Mouse (Mus musculus) hindbrain, embryonic 15.5 days (tissue): Measurements from ENCODE around the gene Vstm4. TPM values are rescaled to one million over a fixed set of nuclear protein-coding genes. Genes with fewer than 3 reads are reported as not detected.

Experiments
- ATAC-seq: fragments of 200-750 bp; cut with Nextera tagmentation; 2 replicates; pipeline ENCODE4 v1.8.0; 2017; ENCODE audit warnings: low read depth, moderate number of reproducible peaks, moderate TSS enrichment; ENCODE audit not compliant: low FRiP score
- H3K27ac ChIP-seq: fragments of 300-500 bp; sonication (generic); replicated peaks from 2 replicates; pipeline ENCODE4 v1.5.1; 2015; ENCODE audit warnings: mild to moderate bottlenecking, inconsistent platforms
- H3K27me3 ChIP-seq: fragments of 300-500 bp; sonication (generic); 2 replicates; pipeline ENCODE4 v1.6.1; 2015; ENCODE audit warnings: control low read depth, inconsistent platforms
- H3K36me3 ChIP-seq: fragments of 300-500 bp; sonication (generic); 2 replicates; pipeline ENCODE4 v1.6.1; 2015; ENCODE audit warnings: control low read depth, inconsistent platforms
- H3K4me1 ChIP-seq: fragments of 300-500 bp; sonication (generic); replicated peaks from 2 replicates; pipeline ENCODE4 v1.6.1; 2015; ENCODE audit warnings: control low read depth, inconsistent platforms
- H3K4me2 ChIP-seq: fragments of 300-500 bp; sonication (generic); 2 replicates; pipeline ENCODE4 v1.6.1; 2015; ENCODE audit warnings: moderate library complexity, mild to moderate bottlenecking, inconsistent platforms
- H3K4me3 ChIP-seq: fragments of 300-500 bp; sonication (generic); 2 replicates; pipeline ENCODE4 v1.5.1; 2015; ENCODE audit warnings: mild to moderate bottlenecking, inconsistent platforms
- H3K9ac ChIP-seq: fragments of 300-500 bp; sonication (generic); 2 replicates; pipeline ENCODE4 v1.6.1; 2015; ENCODE audit warnings: inconsistent platforms
- H3K9me3 ChIP-seq: fragments of 300-500 bp; sonication (generic); 2 replicates; pipeline ENCODE4 v1.6.1; 2016; ENCODE audit warnings: control low read depth, inconsistent platforms
- WGBS: fragments of 180-500 bp; shearing (Covaris S2); methylation state at CpG from one replicate; pipeline ENCODE4 v1.1.7; 2015; 5-methylcytosine and 5-hydroxymethylcytosine counted together
- polyA plus RNA-seq: library from polyadenylated mRNA; unstranded; fragments of >200 nt; fragmentation: Nextera tagmentation; extraction: Ambion mirVana; gene quantifications from 2 replicates; pipeline ENCODE4 v1.2.1, GENCODE M21; 2015

The Vstm4 gene
- polyA plus RNA-seq, 1 experiment from 2014 or later: 13.0 TPM

DNA sequence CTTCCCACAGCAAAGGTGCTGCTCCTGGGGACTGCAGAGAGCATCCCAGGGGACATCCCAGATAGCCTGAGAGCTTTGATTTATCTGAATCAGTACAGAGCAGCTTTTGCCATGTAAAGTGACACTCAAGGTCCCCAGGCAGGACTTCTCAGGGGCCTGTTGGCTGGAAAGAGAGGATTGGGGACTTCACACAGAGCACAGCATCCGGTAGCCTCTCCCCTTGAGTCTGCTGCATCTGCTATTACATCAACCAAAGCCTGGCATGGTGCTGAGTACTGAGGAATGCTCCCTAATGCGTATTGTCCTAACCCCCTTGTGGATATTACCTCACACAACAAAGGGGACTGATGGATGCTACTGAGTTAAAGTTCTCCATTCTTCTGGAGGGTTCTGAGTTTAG, 5.1 kb downstream of the Vstm4 start:
- no peak for ATAC-seq
- H3K36me3 ChIP-seq: no peaks in the 10 kb centered on the region
- no peaks in the 10 kb centered on the region for H3K9me3 ChIP-seq
- peaks cover 15% of the 10 kb centered on the region for H3K27me3 ChIP-seq
- no peak overlapping the region for H3K4me2 ChIP-seq
- peaks cover 12% of the 10 kb centered on the region; the same call in 1 of the 2 replicates for H3K4me1 ChIP-seq
- no peak overlapping the region for H3K27ac ChIP-seq
- H3K9ac ChIP-seq: no peak overlapping the region
- H3K4me3 ChIP-seq: no peak overlapping the region
- 38% methylated on average over 2 of the region's 2 CpGs for WGBS

DNA sequence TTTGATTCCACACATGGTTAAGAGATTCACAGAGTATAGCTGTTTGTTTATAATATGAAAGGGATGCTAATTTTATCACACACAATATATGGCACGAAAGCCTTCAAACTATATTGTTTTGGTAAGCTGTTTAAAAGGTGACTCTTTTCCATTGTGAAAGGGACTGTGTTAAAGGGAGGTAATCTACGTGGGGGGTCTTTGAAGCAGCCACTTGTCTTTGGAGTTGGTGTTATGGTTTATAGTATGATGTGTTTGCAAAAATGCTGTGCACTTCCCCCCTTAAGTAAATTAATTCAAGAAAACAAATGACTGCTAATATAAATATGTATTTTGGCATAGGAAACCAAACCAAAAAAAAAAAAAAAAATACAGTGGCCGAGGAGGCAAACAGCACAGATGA, 8.8 kb downstream of the Vstm4 start:
- no peak overlapping the region for H3K4me2 ChIP-seq
- no peak overlapping the region for H3K4me3 ChIP-seq
- ATAC-seq: no peak
- H3K27me3 ChIP-seq: no peaks in the 10 kb centered on the region
- H3K4me1 ChIP-seq: peaks cover 4% of the 10 kb centered on the region; the same call in 1 of the 2 replicates
- H3K9ac ChIP-seq: no peak overlapping the region
- WGBS: 86% methylated on average over 3 of the region's 3 CpGs
- H3K36me3 ChIP-seq: no peaks in the 10 kb centered on the region
- no peak overlapping the region for H3K27ac ChIP-seq
- no peaks in the 10 kb centered on the region for H3K9me3 ChIP-seq

DNA sequence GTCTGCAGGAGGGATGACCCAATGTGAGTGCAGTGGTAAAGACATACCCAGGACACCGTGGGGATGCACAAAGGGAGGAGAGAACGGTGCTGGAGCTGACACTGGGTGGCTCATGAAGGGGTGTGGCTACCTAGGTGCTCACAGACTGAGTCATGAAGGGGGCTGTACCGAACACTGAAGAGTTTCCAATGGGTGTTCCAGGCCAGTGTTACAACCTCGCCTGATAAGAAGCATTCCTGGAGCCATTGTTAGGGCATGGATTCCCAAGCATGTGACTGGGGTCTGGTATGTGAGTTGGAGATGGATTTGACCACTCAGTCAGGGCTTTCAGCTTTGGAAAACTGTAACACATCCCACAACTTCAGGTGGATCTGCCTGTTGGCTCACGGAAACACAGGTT, 15.4 kb downstream of the Vstm4 start:
- ATAC-seq: no peak
- no peaks in the 10 kb centered on the region for H3K9me3 ChIP-seq
- H3K4me3 ChIP-seq: no peak overlapping the region
- H3K4me2 ChIP-seq: no peak overlapping the region
- H3K4me1 ChIP-seq: no peaks in the 10 kb centered on the region
- WGBS: 86% methylated on average over 5 of the region's 5 CpGs
- no peak overlapping the region for H3K27ac ChIP-seq
- H3K9ac ChIP-seq: no peak overlapping the region
- no peaks in the 10 kb centered on the region for H3K36me3 ChIP-seq
- H3K27me3 ChIP-seq: no peaks in the 10 kb centered on the region

DNA sequence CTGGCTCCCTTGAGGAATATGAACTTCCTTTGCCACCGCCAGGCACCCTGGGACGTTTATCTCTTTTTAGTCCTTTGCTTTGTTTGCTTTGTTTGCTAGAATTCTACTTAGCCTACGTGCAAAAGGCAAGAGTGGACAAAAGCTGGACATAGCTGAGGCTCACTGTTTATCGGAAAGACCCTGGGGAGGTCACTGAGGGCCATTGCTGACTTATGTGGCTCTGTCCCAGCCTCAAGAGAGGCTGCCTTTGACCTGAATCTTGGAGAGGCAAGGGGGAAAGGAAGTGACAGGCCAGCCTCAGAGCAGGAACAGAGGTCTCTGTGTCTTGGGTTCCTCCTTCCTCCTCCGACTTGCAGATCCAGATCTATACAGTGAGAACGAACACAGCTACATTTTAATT, 21.0 kb downstream of the Vstm4 start:
- WGBS: 63% methylated on average over 6 of the region's 6 CpGs
- Histone ChIP-seq H3K4me3 (no peak overlapping the region), H3K27ac (no peak overlapping the region; the same call in 1 of the 2 replicates), H3K9me3 (no peaks in the 10 kb centered on the region), H3K4me2 (no peak overlapping the region), H3K4me1 (no peaks in the 10 kb centered on the region), H3K36me3 (no peaks in the 10 kb centered on the region), H3K9ac (no peak overlapping the region), H3K27me3 (no peaks in the 10 kb centered on the region)
- no peak for ATAC-seq

DNA sequence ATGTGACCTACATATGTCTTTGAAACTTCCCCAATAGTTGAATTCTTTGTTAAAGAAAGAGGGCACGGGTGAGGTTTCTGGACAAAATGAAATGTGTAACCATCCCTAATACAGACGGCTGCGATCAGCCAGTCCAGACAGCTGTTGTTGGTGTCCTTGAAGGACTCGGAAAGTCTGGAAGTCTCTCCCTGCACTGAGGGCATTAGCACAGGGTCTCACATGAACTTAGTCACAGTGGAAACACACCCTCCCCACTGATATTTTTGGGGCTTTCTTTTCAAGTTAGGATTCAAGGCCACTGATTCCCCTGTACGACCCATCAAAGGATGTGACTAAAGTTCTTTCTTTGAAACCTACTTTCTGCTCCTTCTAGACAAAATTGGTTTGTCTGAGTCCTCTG, 23.8 kb downstream of the Vstm4 start:
- no peak for ATAC-seq
- Histone ChIP-seq H3K9me3 (no peaks in the 10 kb centered on the region), H3K4me2 (no peak overlapping the region), H3K4me1 (no peaks in the 10 kb centered on the region), H3K27ac (no peak overlapping the region), H3K9ac (no peak overlapping the region), H3K4me3 (no peak overlapping the region), H3K36me3 (no peaks in the 10 kb centered on the region), H3K27me3 (no peaks in the 10 kb centered on the region)
- WGBS: 86% methylated on average over 5 of the region's 5 CpGs

DNA sequence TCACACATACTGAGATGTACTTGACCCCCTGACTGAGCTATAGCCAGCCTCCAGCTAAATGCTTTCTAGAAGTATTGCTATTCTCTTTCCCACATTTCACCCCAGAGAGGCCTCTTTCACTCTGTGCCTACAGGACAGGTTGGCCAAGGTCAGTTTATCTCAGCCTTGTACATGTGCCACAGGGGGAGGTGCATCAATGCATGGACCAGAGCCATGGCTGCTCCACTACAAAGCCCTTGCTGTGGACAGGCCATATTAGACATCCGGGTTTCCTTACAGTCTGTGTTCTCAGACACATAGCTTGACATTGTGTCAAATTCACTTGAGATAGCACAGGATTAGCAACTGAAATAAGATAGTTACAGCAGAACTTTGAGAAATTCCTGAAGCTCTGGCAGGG, 25.1 kb downstream of the Vstm4 start:
- Histone ChIP-seq H3K27me3 (no peaks in the 10 kb centered on the region), H3K36me3 (no peaks in the 10 kb centered on the region), H3K4me1 (no peaks in the 10 kb centered on the region), H3K9ac (no peak overlapping the region), H3K4me2 (no peak overlapping the region), H3K4me3 (no peak overlapping the region), H3K27ac (no peak overlapping the region), H3K9me3 (no peaks in the 10 kb centered on the region)
- ATAC-seq: no peak
- WGBS: 83% methylated on average over 1 of the region's 1 CpGs

DNA sequence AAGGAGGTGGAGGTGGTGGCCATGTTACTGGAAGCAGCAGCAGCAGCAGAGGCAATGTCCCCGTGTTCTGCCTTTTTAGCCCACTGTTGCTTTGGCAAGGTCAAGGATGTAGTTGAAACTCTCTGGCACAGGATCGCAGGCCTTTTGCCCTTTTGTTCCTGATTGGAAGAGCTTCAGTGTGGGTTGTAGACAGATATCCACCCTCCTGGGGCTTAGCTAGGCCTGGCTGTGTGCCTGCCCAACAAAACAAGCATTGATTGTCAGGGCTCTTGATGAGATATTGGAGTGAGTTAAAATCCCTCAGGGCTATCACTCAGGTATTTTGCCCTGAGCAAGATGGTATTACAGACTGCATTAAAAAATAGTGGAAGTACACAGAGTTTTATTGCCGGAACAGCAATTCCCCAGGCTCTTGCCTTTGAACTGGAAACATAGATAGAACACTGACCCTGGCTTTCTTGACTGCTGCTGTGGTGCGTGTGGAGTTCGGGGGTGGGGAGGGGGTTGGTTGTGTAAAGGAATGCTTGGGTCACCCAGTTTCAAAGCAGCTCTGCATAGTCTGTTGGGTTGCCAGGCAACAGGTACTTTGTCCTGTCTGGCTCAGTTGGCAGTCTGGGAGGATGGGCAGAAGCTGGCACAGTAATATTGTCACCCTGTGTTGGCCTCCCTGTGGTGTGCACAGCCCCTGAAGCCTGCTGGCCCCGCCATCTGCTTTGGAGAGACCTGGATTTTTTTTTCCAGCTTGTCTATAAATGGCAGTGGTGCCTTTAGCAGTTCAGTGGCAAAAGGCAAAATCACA, 32.5 kb downstream of the Vstm4 start:
- Histone ChIP-seq H3K4me2 (no peak overlapping the region; the same call in 1 of the 2 replicates), H3K36me3 (no peaks in the 10 kb centered on the region), H3K4me3 (no peak overlapping the region), H3K4me1 (peaks cover 21% of the 10 kb centered on the region), H3K9me3 (no peaks in the 10 kb centered on the region), H3K27ac (peak overlapping the region; percentile 63), H3K9ac (no peak overlapping the region), H3K27me3 (no peaks in the 10 kb centered on the region)
- ATAC-seq: peak; percentile 96
- WGBS: 6% methylated on average over 6 of the region's 6 CpGs

DNA sequence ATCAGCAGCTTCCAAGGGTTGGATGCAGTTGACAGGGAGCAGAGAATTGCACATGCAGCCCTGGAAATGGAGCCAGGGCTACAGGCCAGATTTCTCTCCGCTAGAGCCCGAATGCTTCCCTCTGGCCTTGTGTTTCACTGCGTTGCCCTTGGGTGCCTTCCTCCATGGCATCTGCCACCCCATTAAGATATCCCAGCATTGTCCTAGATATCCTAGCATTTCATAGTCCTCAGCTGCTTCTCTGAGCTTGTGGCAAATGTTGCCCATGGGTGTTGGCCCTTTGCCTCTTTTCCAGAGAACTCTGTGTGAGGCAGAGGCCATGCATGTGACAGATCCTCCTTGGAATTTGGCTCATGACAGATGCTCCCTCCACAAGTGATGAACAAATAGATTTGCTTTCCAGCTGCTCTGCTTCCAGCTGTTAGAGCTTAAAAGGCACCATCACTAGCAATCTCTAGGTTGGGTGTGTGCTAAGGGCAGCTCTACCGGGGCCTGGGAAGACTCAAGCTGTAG, 37.8 kb downstream of the Vstm4 start:
- Histone ChIP-seq H3K27ac (no peak overlapping the region), H3K9ac (no peak overlapping the region), H3K36me3 (no peaks in the 10 kb centered on the region), H3K4me1 (peaks cover 11% of the 10 kb centered on the region), H3K9me3 (no peaks in the 10 kb centered on the region), H3K4me2 (no peak overlapping the region), H3K27me3 (no peaks in the 10 kb centered on the region), H3K4me3 (no peak overlapping the region)
- ATAC-seq: no peak
- 61% methylated on average over 4 of the region's 4 CpGs for WGBS

DNA sequence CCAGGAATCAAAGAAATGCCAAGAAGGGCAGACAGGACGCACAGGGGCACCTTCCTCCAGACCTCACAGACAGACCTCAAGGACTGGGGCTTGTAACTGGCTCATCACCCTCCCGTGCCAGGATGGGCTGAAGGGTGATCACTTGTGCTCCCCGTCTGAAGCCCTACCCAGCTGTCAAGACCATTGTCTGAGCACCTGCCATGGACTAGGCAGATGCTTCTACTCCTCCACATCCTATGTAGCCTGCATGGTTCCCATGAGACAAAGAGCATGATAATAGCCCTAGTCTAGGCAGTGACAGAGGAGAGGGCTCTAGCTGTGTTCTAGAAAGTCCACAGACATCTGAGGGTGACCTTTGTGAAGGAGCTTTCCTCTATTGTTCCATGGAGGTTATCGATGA, 38.3 kb downstream of the Vstm4 start:
- no peak for ATAC-seq
- no peak overlapping the region for H3K4me2 ChIP-seq
- no peak overlapping the region for H3K9ac ChIP-seq
- no peak overlapping the region for H3K4me3 ChIP-seq
- H3K9me3 ChIP-seq: no peaks in the 10 kb centered on the region
- H3K36me3 ChIP-seq: no peaks in the 10 kb centered on the region
- H3K27me3 ChIP-seq: no peaks in the 10 kb centered on the region
- WGBS: 74% methylated on average over 4 of the region's 4 CpGs
- H3K27ac ChIP-seq: no peak overlapping the region
- peaks cover 7% of the 10 kb centered on the region; the same call in 1 of the 2 replicates for H3K4me1 ChIP-seq

DNA sequence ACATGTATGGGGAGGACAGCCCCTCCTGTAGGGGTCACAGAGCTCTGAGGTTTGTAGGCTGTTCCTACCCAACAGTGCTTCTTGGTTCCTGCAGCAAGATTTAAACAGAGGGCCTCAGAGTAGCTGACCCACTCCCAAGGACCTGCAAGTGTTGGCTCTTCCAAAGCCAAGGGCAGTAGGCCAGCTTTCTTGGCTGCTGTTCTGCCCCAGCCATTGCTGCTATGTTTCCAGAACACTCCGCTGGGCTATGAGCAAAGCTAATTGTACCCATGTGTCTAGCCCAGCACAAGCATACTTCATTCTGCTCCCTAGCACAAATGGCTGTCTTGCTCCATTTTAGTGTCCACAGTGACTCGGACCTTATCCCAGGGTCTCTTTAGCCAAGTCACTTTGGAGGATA, 40.3 kb downstream of the Vstm4 start:
- no peaks in the 10 kb centered on the region for H3K4me1 ChIP-seq
- WGBS: 81% methylated on average over 2 of the region's 2 CpGs
- no peak overlapping the region for H3K4me3 ChIP-seq
- no peak overlapping the region for H3K4me2 ChIP-seq
- H3K36me3 ChIP-seq: no peaks in the 10 kb centered on the region
- H3K9me3 ChIP-seq: no peaks in the 10 kb centered on the region
- H3K27me3 ChIP-seq: no peaks in the 10 kb centered on the region
- no peak overlapping the region for H3K9ac ChIP-seq
- ATAC-seq: no peak
- H3K27ac ChIP-seq: no peak overlapping the region

DNA sequence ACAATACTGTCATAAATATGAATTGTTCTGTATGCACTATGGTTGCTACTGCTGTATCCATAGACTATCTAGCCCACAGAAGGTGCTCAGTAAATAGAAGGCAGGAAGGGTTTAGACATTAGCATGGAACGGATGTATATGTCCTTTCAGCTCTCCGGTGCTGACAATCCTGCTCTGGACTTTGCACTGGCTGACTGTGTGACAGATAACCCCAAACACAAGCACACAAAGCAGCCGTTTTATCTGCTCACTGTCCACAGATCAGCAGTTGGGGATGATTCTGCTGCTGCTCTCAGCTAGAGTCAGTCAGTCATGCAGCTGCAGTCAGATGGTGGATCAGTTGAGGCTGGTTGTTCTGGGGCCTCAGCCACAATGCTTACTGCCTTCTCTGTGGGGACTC, 46.6 kb downstream of the Vstm4 start:
- Histone ChIP-seq H3K27me3 (no peaks in the 10 kb centered on the region), H3K9me3 (no peaks in the 10 kb centered on the region), H3K4me2 (no peak overlapping the region), H3K36me3 (no peaks in the 10 kb centered on the region), H3K9ac (no peak overlapping the region), H3K4me3 (no peak overlapping the region), H3K27ac (no peak overlapping the region), H3K4me1 (peaks cover 7% of the 10 kb centered on the region; the same call in 1 of the 2 replicates)
- ATAC-seq: no peak
- WGBS: 96% methylated on average over 3 of the region's 3 CpGs

DNA sequence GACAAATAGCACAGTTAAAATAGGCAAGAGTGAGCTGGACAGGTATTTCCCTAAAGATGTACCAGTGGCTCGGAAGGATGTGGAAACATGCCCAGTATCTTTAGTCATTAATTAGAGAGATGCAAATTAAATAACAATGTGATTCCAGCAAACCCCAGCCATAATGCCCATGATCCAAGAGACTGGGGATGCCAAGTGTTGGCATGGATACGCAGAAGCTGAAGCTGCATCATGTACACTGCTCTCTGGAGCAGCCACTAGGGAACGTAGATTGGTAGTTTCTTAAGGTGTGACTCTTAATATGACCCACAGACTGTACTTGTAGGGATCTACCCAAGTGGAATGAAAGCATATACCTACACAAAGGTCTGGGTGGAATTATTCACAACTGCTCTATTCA, 50.0 kb downstream of the Vstm4 start:
- Histone ChIP-seq H3K36me3 (no peaks in the 10 kb centered on the region), H3K4me2 (no peak overlapping the region), H3K9me3 (no peaks in the 10 kb centered on the region), H3K4me1 (peaks cover 10% of the 10 kb centered on the region; the same call in 1 of the 2 replicates), H3K27ac (no peak overlapping the region), H3K4me3 (no peak overlapping the region), H3K27me3 (no peaks in the 10 kb centered on the region), H3K9ac (no peak overlapping the region)
- no peak for ATAC-seq
- 47% methylated on average over 3 of the region's 3 CpGs for WGBS
